Comparison of ENCODE assay signal across 30 mouse cellular contexts in the genomic region with DNA sequence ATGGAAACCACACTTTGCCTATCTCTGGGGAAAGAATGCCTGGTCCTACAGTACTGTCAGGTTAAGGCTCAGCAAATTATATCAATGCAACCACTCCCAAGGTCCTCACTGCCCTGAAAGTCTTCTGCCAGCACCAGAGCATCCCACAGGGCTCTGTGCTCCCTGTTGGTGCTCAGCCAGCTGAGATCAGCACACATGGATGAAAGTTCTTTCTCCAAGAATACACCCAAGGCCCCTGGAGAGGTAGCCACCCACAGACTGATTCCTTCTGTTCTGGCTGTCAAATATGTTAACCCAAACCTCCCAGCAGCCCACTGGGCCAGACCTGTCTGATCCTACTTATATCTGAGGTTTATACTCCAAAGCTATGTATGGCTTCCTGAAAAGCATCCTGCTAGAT. TPM values are rescaled to one million over a fixed set of nuclear protein-coding genes. Genes with fewer than 3 reads are reported as not detected.
DNase-seq lines count a peak whose midpoint lies in the region; ATAC-seq and TF ChIP-seq lines count a peak whose summit lies in the region.
"Had no signal": no experiment of that assay in that cellular context is flagged by ENCODE, and none has a peak within 500 bp of the region (broad histone marks: within the 10 kb centered on the region; RNA-seq: fewer than 3 reads in every experiment).

No protein-coding gene starts in this region.

- ATAC-seq in cerebellum, adult (ENCODE audit: insufficient number of reproducible peaks, low FRiP score, low TSS enrichment), result no peak
- ATAC-seq in frontal cortex, adult (ENCODE audit: low TSS enrichment), result 0 out of 2 replicates have a peak, but pooled peaks have one; percentile 12
- ATAC-seq: forebrain, embryonic 14.5 days; forebrain, postnatal 0 days; hindbrain, postnatal 0 days; inflammation-experienced regulatory T-cells, adult 6 months; intestine, embryonic 16.5 days; Patski had no signal

- H3K4me3 ChIP-seq in cerebellum, adult 2 months (replicated peaks; ENCODE audit: insufficient read depth, low read depth, low read length), result no peak overlapping the region
- H3K4me3 ChIP-seq: embryonic facial prominence, embryonic 12.5 days; embryonic facial prominence, embryonic 15.5 days; heart, embryonic 10.5 days; heart, embryonic 13.5 days had no signal

- peak overlapping the region; percentile 37 for H3K27ac ChIP-seq in cerebellum, adult 2 months (ENCODE audit: insufficient read depth, low read length)
- H3K27ac ChIP-seq: embryonic facial prominence, embryonic 12.5 days; embryonic facial prominence, embryonic 15.5 days; heart, embryonic 10.5 days; heart, embryonic 13.5 days; hindbrain, embryonic 14.5 days; hindbrain, postnatal 0 days had no signal

- H3K27me3 ChIP-seq in cerebellum, adult 2 months (ENCODE audit: control insufficient read depth, insufficient read depth, low read length), result no peaks in the 10 kb centered on the region
- H3K27me3 ChIP-seq: embryonic facial prominence, embryonic 12.5 days; embryonic facial prominence, embryonic 15.5 days; Patski had no signal

- TF ChIP-seq CTCF in cerebellum, adult 2 months (IDR thresholded peaks at IDR 0.05; ENCODE audit: borderline replicate concordance, insufficient read depth, low read depth, low read length), result no peak

- DNase-seq in cerebellum, adult 2 months, result no peak
- DNase-seq in frontal cortex, postnatal 36 days (ENCODE audit: low spot score in 2 of 2), result no peak
- DNase-seq in left cerebral cortex, adult 18-20 months (ENCODE audit: low spot score in 2 of 2), result peak; percentile 21 to 40
- DNase-seq in left cerebral cortex, adult 11 months (ENCODE audit: low spot score), result no peak
- peak; percentile 63 for DNase-seq in brain, adult 2 months (ENCODE audit: low read depth, low spot score)
- DNase-seq in testis, postnatal 14 days (ENCODE audit: low spot score), result no peak
- DNase-seq: adrenal gland, postnatal 10 days; adrenal gland, postnatal 36 days; B cell, adult 2 months; forebrain, postnatal 0 days; gastrocnemius, postnatal 10 days; gastrocnemius, postnatal 36 days; heart, adult 18-20 months; heart, postnatal 14 days; heart, postnatal 4 days; kidney, adult 18-20 months had no signal

- H3K4me1 ChIP-seq in cerebellum, adult 2 months (ENCODE audit: control insufficient read depth, insufficient read depth, low read length), result peaks cover 61% of the 10 kb centered on the region
- H3K4me1 ChIP-seq: embryonic facial prominence, embryonic 12.5 days; embryonic facial prominence, embryonic 15.5 days had no signal

- TF ChIP-seq POLR2A in cerebellum, adult 2 months (IDR thresholded peaks at IDR 0.05; ENCODE audit: borderline replicate concordance, insufficient read depth, low read length), result no peak

RNA-seq across cellular contexts. Expression of a gene that starts 32.3 kb away (rescaled TPM):
- polyA plus RNA-seq in cerebellum, adult 2 months (2012; rRNA removed), result 89.2 and 103 TPM in 2 replicates
- 100 to 1,000 TPM; 376 to 377 TPM for total RNA-seq in left cerebral cortex, adult 18-20 months (2021)
- total RNA-seq: CH12.LX had no signal
- polyA plus RNA-seq: G1E; inflammation-experienced regulatory T-cells, adult 6 months had no signal

Comparison
In these comparisons a context has a peak if more than half of its experiments do, and no peak if none do; other contexts are left out.
1. DNase-seq: peak in left cerebral cortex, adult 18-20 months (2 of 2) and brain, adult 2 months (single experiment); none in cerebellum, adult 2 months (0 of 2), frontal cortex, postnatal 36 days (0 of 2), left cerebral cortex, adult 11 months (single experiment) and testis, postnatal 14 days (single experiment).